ENCODE assay signal across 27 mouse cellular contexts in genomic region chr13:98360391-98360790, GRCm38 (mm10). TPM values are rescaled to one million over a fixed set of nuclear protein-coding genes. Genes with fewer than 3 reads are reported as not detected.
DNase-seq lines count a peak whose midpoint lies in the region; ATAC-seq lines count a peak whose summit lies in the region.
"Had no signal": no experiment of that assay in that cellular context is flagged by ENCODE, and none has a peak within 500 bp of the region (broad histone marks: within the 10 kb centered on the region; RNA-seq: fewer than 3 reads in every experiment).

No protein-coding gene starts in this region.

- H3K4me1 ChIP-seq in kidney, embryonic 15.5 days: peaks cover 44% of the 10 kb centered on the region

- no peaks in the 10 kb centered on the region for H3K9me3 ChIP-seq in kidney, embryonic 15.5 days (replicated peaks)
- H3K9me3 ChIP-seq: embryonic facial prominence, embryonic 13.5 days; forebrain, embryonic 13.5 days; heart, embryonic 10.5 days; heart, embryonic 13.5 days; hindbrain, embryonic 12.5 days had no signal

- H3K27ac ChIP-seq in kidney, embryonic 15.5 days: no peak overlapping the region
- H3K27ac ChIP-seq: embryonic facial prominence, embryonic 13.5 days; forebrain, embryonic 13.5 days; gastrocnemius, adult 2 months; heart, adult 2 months; heart, embryonic 10.5 days; heart, embryonic 13.5 days; hindbrain, embryonic 12.5 days; hindbrain, embryonic 15.5 days had no signal

- peaks cover 85% of the 10 kb centered on the region for H3K27me3 ChIP-seq in kidney, embryonic 15.5 days

- H3K36me3 ChIP-seq in kidney, embryonic 15.5 days: no peaks in the 10 kb centered on the region
- H3K36me3 ChIP-seq: embryonic facial prominence, embryonic 13.5 days; heart, embryonic 10.5 days; heart, embryonic 13.5 days; hindbrain, embryonic 12.5 days; hindbrain, embryonic 15.5 days had no signal

- DNase-seq in embryo, embryonic 10.5 days (ENCODE audit: low spot score): peak; percentile 46
- no peak for DNase-seq in embryo, embryonic 10 days (ENCODE audit: low spot score)
- DNase-seq in kidney, postnatal 14 days: no peak
- peak; percentile 27 for DNase-seq in retina, embryonic 14.5 days (ENCODE audit: low spot score)
- no peak for DNase-seq in retina, postnatal 1 day
- DNase-seq in c-Kit-positive CD71-positive TER-119-positive erythroid progenitor cells, embryonic 14.5 days (ENCODE audit: low spot score): no peak
- DNase-seq: adrenal gland, adult 8-10 months; adrenal gland, postnatal 25 days; cerebellum, adult 18-20 months; cerebellum, adult 9-10 months; cerebellum, postnatal 14 days; gastrocnemius, adult 2 months; gastrocnemius, postnatal 14 days; heart, adult 2 months; heart, postnatal 14 days had no signal

- H3K4me2 ChIP-seq in kidney, embryonic 15.5 days: 0 out of 2 replicates have a peak overlapping the region, but pooled peaks have one; percentile 25
- H3K4me2 ChIP-seq: embryonic facial prominence, embryonic 13.5 days; forebrain, embryonic 13.5 days; heart, embryonic 13.5 days; hindbrain, embryonic 12.5 days; hindbrain, embryonic 15.5 days had no signal

- H3K4me3 ChIP-seq in kidney, embryonic 15.5 days (replicated peaks): no peak overlapping the region
- H3K4me3 ChIP-seq: embryonic facial prominence, embryonic 13.5 days; erythroblast, embryonic 14.5 days; forebrain, embryonic 13.5 days; gastrocnemius, adult 2 months; heart, adult 2 months; heart, embryonic 10.5 days; heart, embryonic 13.5 days; hindbrain, embryonic 12.5 days; hindbrain, embryonic 15.5 days had no signal

- no peak overlapping the region for H3K9ac ChIP-seq in kidney, embryonic 15.5 days
- H3K9ac ChIP-seq: embryonic facial prominence, embryonic 13.5 days; forebrain, embryonic 13.5 days; forebrain, postnatal 0 days; heart, embryonic 13.5 days; hindbrain, embryonic 12.5 days; hindbrain, embryonic 15.5 days had no signal

- WGBS in kidney, embryonic 15.5 days: 7% methylated on average over 6 of the region's 6 CpGs

- no peak for ATAC-seq in kidney, embryonic 15.5 days (replicated peaks; ENCODE audit: low FRiP score)
- ATAC-seq: activated CD4-positive, CD25-positive, alpha-beta regulatory T cell, adult 4 months; forebrain, embryonic 13.5 days; forebrain, postnatal 0 days had no signal

RNA-seq across cellular contexts. Expression of gene Foxd1, which starts 6.3 kb away (rescaled TPM):
- 4.7 and 5.0 TPM in 2 replicates for polyA plus RNA-seq in kidney, embryonic 15.5 days (2015; fragmentation: Nextera tagmentation; extraction: Ambion mirVana)
- polyA plus RNA-seq: activated CD4-positive, CD25-positive, alpha-beta regulatory T cell, adult 4 months; erythroblast, embryonic 14.5 days; heart, embryonic 16.5 days; intestine, embryonic 14.5 days had no signal

RNA-seq across cellular contexts. Expression of gene Btf3, which starts 43.6 kb away (rescaled TPM):
- polyA plus RNA-seq in kidney, embryonic 15.5 days (2015; fragmentation: Nextera tagmentation; extraction: Ambion mirVana): 689 and 781 TPM in 2 replicates

Comparison
In these comparisons a context has a peak if more than half of its experiments do, and no peak if none do; other contexts are left out.
1. DNase-seq: peak in embryo, embryonic 10.5 days (single experiment) and retina, embryonic 14.5 days (single experiment); none in embryo, embryonic 10 days (single experiment), kidney, postnatal 14 days (single experiment), retina, postnatal 1 day (single experiment) and c-Kit-positive CD71-positive TER-119-positive erythroid progenitor cells, embryonic 14.5 days (single experiment).